Mouse (Mus musculus) midbrain, postnatal 0 days (tissue): Measurements from ENCODE around the gene Trex2. TPM values are rescaled to one million over a fixed set of nuclear protein-coding genes. Genes with fewer than 3 reads are reported as not detected.

Experiments used
- ATAC-seq: fragments of 200-750 bp; cut with Nextera tagmentation; 2 replicates; pipeline ENCODE4 v1.8.0; 2017; ENCODE audit warnings: moderate number of reproducible peaks, mild to moderate bottlenecking, moderate TSS enrichment, moderate library complexity; ENCODE audit not compliant: low FRiP score
- DNase-seq: peaks from one replicate; pipeline ENCODE4 v3.0.0-alpha.2; 2015; ENCODE audit warnings: low spot score
- H3K27ac ChIP-seq: fragments of 300-500 bp; sonication (generic); 2 replicates; pipeline ENCODE4 v1.5.1; 2014; ENCODE audit warnings: low read depth, mild to moderate bottlenecking, low read length, mixed read lengths
- H3K27me3 ChIP-seq: fragments of 300-500 bp; sonication (generic); 2 replicates; pipeline ENCODE4 v1.6.1; 2014; ENCODE audit warnings: low read length, control low read depth, mixed read lengths; ENCODE audit not compliant: insufficient read depth
- H3K36me3 ChIP-seq: fragments of 300-500 bp; sonication (generic); 2 replicates; pipeline ENCODE4 v1.6.1; 2014; ENCODE audit warnings: low read length, control low read depth, mixed read lengths; ENCODE audit not compliant: insufficient read depth
- H3K4me1 ChIP-seq: fragments of 300-500 bp; sonication (generic); 2 replicates; pipeline ENCODE4 v1.6.1; 2014; ENCODE audit warnings: mild to moderate bottlenecking, control low read depth, antibody characterized with exemption, low read length, mixed read lengths; ENCODE audit not compliant: insufficient read depth
- H3K4me2 ChIP-seq: fragments of 300-500 bp; sonication (generic); 2 replicates; pipeline ENCODE4 v1.6.1; 2014; ENCODE audit warnings: low read depth, mild to moderate bottlenecking, low read length, mixed read lengths; ENCODE audit not compliant: poor library complexity, severe bottlenecking
- H3K4me3 ChIP-seq: fragments of 300-500 bp; sonication (generic); 2 replicates; pipeline ENCODE4 v1.5.1; 2014; ENCODE audit warnings: low read depth, mild to moderate bottlenecking, low read length, moderate library complexity
- H3K9ac ChIP-seq: fragments of 300-500 bp; sonication (generic); replicated peaks from 2 replicates; pipeline ENCODE4 v1.6.1; 2014; ENCODE audit warnings: mild to moderate bottlenecking, low read length, moderate library complexity, mixed read lengths; ENCODE audit not compliant: poor library complexity, severe bottlenecking
- H3K9me3 ChIP-seq: fragments of 300-500 bp; sonication (generic); 2 replicates; pipeline ENCODE4 v1.6.1; 2016; ENCODE audit warnings: low read length, control low read depth
- CTCF ChIP-seq: IDR thresholded peaks from 2 replicates; pipeline ENCODE4 v1.5.1; 2016; ENCODE audit warnings: antibody characterized with exemption, mild to moderate bottlenecking
- WGBS: fragments of 180-500 bp; shearing (Covaris S2); extraction: QIAGEN DNeasy Blood & Tissue Kit; methylation state at CpG from one replicate; pipeline ENCODE4 v1.1.7; 2014; 5-methylcytosine and 5-hydroxymethylcytosine counted together
- polyA plus RNA-seq: library from polyadenylated mRNA; unstranded; fragments of >200 nt; fragmentation: Nextera tagmentation; extraction: Ambion mirVana; gene quantifications from 2 replicates; pipeline ENCODE4 v1.2.1, GENCODE M21; 2015
- total RNA-seq: library from RNA; depleted of rRNA; stranded (reverse); fragments of >200 nt; gene quantifications from 2 replicates; pipeline ENCODE4 v1.2.3, GENCODE M21; 2014

The Trex2 gene
- total and polyA plus RNA-seq, 2 experiments from 2014 or later, result 1.3 TPM; not detected in 1

GRCm38 (mm10) chrX:73479656-73480055 is 44.5 kb upstream of the Trex2 start:
- H3K9ac ChIP-seq, result no peak overlapping the region
- H3K4me2 ChIP-seq, result no peak overlapping the region
- no peak overlapping the region for H3K27ac ChIP-seq
- no peaks in the 10 kb centered on the region for H3K36me3 ChIP-seq
- ATAC-seq (no peak), DNase-seq (no peak)
- no peaks in the 10 kb centered on the region for H3K27me3 ChIP-seq
- TF ChIP-seq CTCF, result no peak
- no peaks in the 10 kb centered on the region for H3K9me3 ChIP-seq
- H3K4me3 ChIP-seq, result no peak overlapping the region
- H3K4me1 ChIP-seq, result no peaks in the 10 kb centered on the region

DNA sequence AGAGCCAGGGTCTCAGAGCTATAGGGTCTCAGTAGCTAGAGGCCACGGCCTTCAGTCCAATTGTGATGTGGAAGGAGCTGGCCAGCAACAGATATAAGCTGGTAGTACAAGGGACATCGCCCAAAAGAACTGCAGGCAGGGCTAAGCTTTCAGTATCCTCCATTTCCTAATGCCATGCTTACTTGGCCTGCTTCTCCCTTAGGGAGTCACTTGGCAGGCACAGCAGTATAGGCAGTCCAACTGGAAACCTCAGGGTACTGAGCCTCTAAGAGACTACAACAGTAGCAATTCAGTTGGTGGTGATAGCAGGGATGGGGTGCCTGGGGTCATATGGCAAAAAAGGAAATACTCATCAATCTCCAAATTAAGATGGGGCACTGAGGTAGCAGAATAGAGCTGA is 42.4 kb upstream of the Trex2 start:
- H3K4me1 ChIP-seq, result no peaks in the 10 kb centered on the region
- 78% methylated on average over 2 of the region's 2 CpGs for WGBS
- no peaks in the 10 kb centered on the region for H3K27me3 ChIP-seq
- DNase-seq, result no peak
- H3K9me3 ChIP-seq, result no peaks in the 10 kb centered on the region
- H3K9ac ChIP-seq, result no peak overlapping the region
- no peaks in the 10 kb centered on the region for H3K36me3 ChIP-seq
- no peak overlapping the region for H3K4me2 ChIP-seq
- no peak overlapping the region for H3K4me3 ChIP-seq
- H3K27ac ChIP-seq, result no peak overlapping the region
- ATAC-seq, result no peak
- no peak for TF ChIP-seq CTCF

DNA sequence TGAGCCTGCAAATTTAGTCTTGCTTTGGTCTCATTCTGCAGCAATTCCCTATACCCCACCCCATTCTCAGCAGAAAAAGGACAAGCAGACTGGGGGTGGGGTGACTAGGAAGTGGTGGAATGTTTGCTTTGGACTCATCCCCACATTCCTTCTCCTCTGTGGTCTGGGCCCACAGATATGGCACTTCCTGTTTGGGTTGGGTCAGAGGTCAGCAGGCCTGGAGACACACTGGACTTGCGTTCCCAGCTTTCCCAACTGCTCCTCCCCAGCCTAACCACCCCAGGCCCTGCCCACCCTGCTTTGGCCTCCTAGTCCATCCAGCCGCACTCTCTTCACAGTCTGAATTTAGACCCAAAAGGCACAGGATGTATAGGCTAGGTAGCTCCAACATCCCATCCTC is 41.5 kb upstream of the Trex2 start:
- Histone ChIP-seq H3K4me1 (no peaks in the 10 kb centered on the region), H3K27ac (no peak overlapping the region), H3K9me3 (no peaks in the 10 kb centered on the region), H3K4me2 (no peak overlapping the region), H3K27me3 (no peaks in the 10 kb centered on the region), H3K4me3 (no peak overlapping the region), H3K9ac (no peak overlapping the region), H3K36me3 (no peaks in the 10 kb centered on the region)
- no peak for DNase-seq
- no peak for ATAC-seq
- TF ChIP-seq CTCF, result no peak
- WGBS, result 90% methylated on average over 2 of the region's 2 CpGs

DNA sequence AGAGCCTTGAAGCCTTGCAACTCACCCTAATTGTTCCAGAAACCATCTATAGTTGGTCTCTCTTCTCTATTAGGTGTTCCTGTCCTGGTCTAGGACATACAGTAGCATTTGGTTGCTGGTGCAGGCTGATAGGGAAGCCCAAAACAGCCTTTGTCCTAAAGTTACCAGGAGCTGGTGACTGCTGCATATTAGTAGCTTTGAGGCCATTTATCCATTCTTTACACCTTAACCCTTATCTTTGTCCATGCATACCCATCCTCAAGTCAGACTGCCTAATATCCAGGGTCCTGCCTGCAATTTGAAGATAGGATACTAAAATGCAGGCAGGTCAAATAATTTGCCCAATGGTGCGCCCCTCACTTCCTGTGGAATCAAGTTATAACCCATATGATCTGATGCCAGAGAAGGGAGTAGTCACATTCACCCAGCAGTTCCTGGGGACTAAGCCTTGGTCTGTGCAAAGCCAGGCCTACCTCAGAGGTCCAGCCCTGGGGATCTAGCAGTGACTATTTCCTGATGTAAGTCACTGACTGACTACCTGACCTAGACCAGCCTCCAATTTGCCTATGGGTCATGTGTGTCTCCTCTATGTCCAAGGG is 40.6 kb upstream of the Trex2 start:
- Histone ChIP-seq H3K27ac (no peak overlapping the region), H3K27me3 (no peaks in the 10 kb centered on the region), H3K9ac (no peak overlapping the region), H3K4me1 (no peaks in the 10 kb centered on the region), H3K4me3 (no peak overlapping the region), H3K36me3 (no peaks in the 10 kb centered on the region), H3K4me2 (no peak overlapping the region), H3K9me3 (no peaks in the 10 kb centered on the region)
- ATAC-seq (no peak), DNase-seq (no peak)
- 86% methylated on average over 1 of the region's 1 CpGs for WGBS
- TF ChIP-seq CTCF, result no peak

DNA sequence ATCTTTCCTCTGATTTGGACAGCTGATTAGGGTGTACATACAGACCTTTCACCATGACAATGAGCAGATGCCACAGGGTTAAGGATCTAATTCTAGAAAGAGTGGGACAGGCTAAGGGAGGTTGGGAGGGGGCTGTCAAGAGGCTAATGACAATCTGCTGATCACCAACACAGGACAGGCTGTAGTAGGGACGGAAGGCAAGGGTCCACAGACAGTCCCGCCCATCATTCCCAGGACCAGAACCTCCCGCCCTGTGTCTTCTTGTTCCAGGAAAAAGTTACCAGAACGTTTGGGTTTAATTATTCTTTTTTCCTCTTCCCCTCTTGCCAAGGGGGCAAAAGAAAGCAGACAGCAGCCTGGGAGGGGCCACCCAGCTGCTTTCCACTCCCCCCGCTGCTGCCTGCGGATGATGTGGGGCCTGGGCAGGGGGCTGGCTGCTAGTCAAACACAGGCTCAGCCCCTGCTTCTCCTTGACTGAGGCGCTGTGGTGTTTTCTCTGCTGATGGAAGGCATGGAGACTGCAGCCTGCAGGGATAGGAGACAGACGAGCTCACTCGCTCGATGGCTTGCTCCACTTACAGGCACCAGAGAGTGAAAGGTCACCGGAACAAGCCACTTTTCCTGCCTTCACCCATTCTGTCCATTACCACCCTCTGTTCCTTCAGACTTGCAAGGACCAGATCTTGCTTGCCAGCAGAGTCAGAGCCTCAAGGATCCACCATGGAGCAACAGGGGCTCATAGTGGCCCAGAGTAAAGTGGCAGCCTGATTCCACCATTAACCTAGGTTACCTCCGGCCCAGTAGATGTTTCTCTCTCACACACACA is 39.4 kb upstream of the Trex2 start:
- no peaks in the 10 kb centered on the region for H3K36me3 ChIP-seq
- H3K9me3 ChIP-seq, result no peaks in the 10 kb centered on the region
- H3K9ac ChIP-seq, result no peak overlapping the region
- H3K27ac ChIP-seq, result no peak overlapping the region
- 61% methylated on average over 12 of the region's 12 CpGs for WGBS
- no peak for ATAC-seq
- H3K4me2 ChIP-seq, result no peak overlapping the region
- no peaks in the 10 kb centered on the region for H3K4me1 ChIP-seq
- H3K4me3 ChIP-seq, result no peak overlapping the region
- DNase-seq, result no peak
- TF ChIP-seq CTCF, result no peak
- no peaks in the 10 kb centered on the region for H3K27me3 ChIP-seq

DNA sequence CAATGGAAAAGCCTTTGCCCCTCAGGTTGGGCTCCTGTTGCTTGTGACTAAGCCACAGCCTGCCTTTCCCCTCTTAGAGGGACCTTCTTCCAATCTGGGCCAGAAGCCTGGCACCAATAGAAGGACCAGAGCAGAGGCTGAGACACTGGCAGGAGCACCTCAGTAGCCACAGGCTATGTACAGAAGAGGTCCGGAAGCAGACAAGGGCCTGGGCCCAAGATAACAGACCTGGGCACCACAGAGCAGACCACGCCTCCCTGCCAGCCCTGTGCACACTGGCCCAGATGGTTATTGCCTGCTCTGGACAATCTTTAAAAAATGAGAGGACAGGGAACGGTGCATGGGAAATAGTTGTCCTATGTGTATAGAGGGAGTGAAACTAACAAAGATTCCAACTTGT is 36.6 kb upstream of the Trex2 start:
- no peak overlapping the region for H3K4me3 ChIP-seq
- no peak overlapping the region for H3K27ac ChIP-seq
- H3K4me2 ChIP-seq, result no peak overlapping the region
- no peaks in the 10 kb centered on the region for H3K36me3 ChIP-seq
- no peaks in the 10 kb centered on the region for H3K4me1 ChIP-seq
- 89% methylated on average over 3 of the region's 3 CpGs for WGBS
- no peaks in the 10 kb centered on the region for H3K27me3 ChIP-seq
- ATAC-seq (no peak), DNase-seq (no peak)
- H3K9me3 ChIP-seq, result no peaks in the 10 kb centered on the region
- TF ChIP-seq CTCF, result no peak
- no peak overlapping the region for H3K9ac ChIP-seq
